Mouse (Mus musculus): ENCODE results near the gene H1f0. TPM values are rescaled to one million over a fixed set of nuclear protein-coding genes. Genes with fewer than 3 reads are reported as not detected.

Gene H1f0
- 10 to 100 TPM; 62.5 to 70.0 TPM for total RNA-seq (2021)
- long read RNA-seq, experiment 1, transcript H1f0-201 (1 exons, 2,055 nt) = major isoform, 48 of 49 reads
- long read RNA-seq, experiment 1, partial matches to known transcripts = 0 of 49 reads
- long read RNA-seq, experiment 1, other reads (novel, unspliced or antisense) = 1 of 49 reads
- long read RNA-seq, experiment 2, transcript H1f0-201 (1 exons, 2,055 nt) = major isoform, 24 of 24 reads
- long read RNA-seq, experiment 2, partial matches to known transcripts = 0 of 24 reads
- long read RNA-seq, experiment 2, other reads (novel, unspliced or antisense) = 0 of 24 reads

DNA sequence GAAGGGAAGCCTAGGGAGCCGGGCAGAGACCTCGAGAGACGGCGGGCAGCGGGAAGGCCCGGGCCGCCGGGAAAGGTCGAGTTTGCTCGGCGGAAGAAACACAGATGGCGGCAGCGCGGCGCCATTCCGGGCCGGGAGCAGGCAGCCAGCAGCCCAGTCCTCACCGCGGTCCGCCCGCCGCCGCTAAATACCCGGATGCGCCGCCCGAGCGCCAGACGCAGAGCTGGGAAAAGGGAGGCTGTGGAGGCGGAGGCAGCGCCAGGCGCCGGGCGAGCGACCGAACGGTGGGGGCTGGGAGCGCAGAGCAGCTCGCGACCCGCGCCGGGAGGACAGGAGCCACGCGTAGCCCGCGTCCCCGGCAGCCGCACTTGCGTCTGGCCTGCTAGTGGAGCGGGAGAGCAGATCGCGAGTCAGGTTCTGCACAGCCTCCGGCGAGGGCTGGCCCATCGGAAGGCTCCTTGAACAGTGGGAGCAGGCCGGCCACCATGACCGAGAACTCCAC, at the start of gene H1f0:
H1f0 (plus strand) TSS at position 214 of the 502 bp plus-strand sequence.
- peak; percentile 94 to 96 for DNase-seq

DNA sequence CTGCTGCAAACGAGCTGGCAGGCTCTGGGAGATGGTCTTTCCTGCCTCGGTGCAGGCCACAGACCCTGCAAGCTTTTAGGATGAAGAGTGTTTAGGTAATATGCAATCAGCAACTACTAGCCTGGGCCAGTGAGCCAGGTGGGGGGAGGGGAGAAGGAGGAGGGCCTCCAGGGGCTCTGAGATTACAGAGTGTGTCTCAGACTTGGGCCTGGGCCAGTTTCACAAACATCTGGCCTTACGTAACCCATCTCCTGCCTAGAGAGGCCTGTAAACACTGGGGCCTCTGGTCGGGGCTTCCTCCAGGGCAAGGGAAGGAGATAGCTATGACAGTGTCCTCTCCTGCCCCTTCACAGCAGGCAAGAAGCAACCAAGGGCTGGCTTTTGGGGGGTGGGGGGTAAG, 49.4 kb upstream of the H1f0 start:
- DNase-seq = peak; percentile 88 to 92

DNA sequence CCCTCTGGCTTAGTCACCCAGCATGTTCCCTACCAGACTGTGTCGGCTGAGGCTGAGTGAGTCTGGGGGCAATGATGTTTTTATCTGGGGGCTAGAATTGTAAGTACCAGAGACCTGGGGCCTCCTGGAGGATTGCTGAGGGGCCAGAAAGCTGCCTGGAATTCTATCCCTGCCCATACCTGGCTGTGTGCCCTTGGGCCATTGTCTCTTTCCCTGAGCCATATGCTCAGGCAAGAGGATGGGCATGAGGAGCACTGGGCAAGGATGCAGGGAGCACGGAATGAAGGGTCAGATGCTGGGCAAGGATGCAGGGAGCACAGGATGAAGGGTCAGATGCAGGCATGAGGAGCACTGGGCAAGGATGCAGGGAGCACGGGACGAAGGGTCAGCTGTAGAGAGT, 48.2 kb upstream of the H1f0 start:
- no peak for DNase-seq

DNA sequence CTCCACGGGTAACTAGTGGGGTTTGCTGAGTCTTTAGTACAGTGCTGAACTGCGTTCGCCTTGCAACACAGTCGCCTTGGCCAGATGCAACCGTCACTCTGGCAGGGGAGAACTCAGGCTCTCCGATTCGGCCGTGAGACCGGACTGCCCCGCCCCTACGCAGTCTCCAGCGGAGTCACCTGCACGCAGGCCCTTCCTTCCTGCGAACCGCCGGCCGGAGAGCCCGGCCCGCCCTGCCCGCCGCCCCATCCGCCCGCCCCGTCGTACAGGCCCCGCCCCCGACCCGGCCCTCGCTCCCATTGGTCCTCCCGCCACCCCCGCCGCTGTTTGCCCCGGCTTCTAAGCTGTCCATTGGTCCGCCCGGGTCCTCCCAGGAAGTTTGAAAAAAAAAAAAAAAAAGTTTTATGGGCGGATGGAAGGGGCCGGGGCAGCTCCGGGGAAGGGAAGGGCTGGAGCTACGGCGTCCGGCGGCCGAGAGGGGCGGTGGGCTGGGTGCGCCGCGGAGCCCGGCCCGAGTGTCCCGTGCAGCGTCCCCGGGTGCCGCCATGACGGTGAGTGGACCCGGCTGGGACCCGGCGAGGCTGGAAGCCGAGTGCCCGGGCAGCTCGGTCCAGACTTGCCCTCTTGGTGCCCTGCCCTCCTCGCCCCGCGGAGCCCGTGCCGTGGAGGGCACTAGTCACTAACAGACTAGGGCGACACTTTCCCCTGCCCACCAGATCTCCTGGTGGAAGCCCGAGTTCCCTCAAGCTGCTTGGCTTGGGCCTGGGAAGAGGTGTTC, 45.4 kb upstream of the H1f0 start:
- peak; percentile 89 to 94 for DNase-seq

DNA sequence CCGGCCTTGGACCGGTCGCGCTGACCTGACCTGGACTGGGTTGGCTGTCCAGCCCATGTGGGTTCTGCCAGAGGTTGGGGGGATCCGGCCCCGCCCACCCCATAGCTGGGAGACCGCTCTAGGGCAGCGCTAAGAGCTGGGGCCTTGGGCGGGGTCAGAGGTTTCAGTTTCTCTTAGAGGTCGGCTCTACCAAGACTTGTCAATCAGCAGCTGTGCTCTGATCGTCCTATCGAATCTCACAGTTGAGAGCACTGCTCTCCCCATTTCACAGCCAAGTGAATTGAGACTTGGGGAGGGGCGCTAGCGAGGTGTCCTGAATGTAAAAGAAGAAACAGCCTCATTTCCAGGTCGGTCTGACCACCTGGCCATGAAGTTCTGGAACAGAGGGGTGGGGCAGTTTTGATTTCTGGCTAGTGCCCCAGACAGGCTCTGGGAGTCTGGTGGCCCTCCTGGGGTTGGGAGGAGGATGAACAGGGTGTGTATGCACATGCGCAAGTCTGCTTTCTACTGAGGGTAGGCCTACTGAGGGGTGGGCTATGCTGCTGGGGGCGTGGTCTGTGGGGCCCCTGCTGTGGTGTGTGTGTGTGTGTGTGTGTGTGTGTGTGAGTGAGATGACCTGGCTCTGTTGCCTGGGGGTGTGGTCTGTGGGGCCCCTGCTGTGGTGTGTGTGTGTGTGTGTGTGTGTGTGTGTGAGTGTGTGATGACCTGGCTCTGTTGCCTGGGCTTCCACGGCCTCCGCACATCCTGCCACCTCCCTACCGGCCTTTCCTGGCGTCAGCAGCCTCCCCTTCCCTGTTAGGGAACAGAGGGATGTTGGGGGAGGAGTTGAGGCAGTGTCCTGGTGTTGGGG, 44.6 kb upstream of the H1f0 start:
- DNase-seq = peak; percentile 68 to 83

DNA sequence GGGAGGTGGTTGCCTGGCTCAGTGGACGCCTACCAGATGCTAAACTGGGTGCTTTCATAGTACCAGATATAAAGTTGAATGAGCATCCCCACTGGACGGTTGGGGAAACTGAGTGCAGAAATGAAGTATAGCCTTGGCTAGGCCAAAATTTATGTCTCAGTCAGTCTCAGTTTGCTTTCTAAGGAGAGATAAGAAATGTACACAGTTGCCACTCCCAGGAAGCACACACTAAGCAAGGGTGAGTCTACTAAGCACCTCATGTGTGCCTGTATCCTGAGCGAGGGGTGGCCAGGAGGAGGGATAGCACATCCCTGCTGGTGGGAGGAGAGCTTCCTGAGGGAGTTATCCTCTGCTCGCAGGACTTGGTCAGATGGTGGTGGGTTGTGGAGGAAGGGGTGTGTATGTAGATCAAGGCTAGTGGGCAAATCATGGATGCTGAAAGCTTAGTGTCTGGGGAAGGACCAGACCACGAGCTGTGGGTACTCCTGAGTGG, 43.9 kb upstream of the H1f0 start:
- peak; percentile 18 to 22 for DNase-seq

DNA sequence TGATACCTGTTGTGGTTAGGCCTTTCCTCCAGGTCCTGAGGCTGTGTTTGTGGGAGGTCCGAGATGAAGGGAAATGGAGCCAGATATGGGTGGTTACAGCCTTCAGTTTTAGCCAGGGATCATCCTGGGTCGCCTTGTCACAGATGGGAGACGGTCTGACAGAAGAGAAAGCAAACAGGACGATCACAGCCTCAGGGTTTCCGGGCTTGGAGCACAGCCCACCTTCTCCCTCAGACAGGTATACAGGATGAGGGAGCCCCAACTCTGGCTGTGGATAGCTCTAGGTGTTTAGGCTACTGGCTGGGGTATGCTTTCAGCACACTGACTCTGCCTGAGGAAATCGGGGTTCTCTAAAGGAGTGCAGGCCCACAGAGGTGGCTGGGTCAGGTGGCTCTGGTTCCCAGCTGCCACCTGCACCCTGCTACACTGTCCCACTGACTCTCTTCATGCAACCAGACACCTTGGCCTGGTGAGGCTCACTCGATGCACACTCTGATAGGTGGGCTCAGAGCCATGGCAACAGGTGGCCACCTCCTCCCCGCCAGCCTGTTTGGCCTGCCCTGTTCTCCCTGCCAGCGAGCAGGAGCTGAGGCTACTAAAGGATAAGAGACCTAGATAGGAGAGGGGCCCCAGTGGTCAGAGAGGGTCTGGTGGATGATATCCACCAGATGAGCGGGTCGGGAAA, 41.6 kb upstream of the H1f0 start:
- DNase-seq = no peak

DNA sequence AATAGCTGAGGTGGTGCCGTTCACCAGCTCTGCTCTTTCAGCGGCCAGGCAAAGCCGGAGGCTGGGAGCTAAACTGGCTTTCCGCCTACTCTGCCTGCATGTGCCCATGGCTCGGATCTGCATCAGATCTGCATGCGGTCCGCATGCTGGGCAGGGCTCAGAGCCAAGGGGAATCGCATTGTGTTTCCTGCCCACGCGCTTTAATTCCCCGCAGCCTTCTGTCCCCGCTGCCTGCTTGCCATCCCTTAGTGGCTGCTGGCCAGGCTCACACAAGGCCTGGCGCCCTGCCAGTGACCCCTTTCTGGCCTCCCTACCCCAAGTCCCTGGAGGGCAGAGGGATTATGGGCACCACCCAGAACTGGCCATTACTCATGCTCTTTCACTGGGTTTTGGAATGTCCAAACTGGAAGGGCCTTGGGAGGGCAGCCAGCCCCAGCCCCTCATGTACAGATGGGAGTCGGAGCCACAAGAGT, 39.7 kb upstream of the H1f0 start:
- DNase-seq = peak; percentile 58 to 69

DNA sequence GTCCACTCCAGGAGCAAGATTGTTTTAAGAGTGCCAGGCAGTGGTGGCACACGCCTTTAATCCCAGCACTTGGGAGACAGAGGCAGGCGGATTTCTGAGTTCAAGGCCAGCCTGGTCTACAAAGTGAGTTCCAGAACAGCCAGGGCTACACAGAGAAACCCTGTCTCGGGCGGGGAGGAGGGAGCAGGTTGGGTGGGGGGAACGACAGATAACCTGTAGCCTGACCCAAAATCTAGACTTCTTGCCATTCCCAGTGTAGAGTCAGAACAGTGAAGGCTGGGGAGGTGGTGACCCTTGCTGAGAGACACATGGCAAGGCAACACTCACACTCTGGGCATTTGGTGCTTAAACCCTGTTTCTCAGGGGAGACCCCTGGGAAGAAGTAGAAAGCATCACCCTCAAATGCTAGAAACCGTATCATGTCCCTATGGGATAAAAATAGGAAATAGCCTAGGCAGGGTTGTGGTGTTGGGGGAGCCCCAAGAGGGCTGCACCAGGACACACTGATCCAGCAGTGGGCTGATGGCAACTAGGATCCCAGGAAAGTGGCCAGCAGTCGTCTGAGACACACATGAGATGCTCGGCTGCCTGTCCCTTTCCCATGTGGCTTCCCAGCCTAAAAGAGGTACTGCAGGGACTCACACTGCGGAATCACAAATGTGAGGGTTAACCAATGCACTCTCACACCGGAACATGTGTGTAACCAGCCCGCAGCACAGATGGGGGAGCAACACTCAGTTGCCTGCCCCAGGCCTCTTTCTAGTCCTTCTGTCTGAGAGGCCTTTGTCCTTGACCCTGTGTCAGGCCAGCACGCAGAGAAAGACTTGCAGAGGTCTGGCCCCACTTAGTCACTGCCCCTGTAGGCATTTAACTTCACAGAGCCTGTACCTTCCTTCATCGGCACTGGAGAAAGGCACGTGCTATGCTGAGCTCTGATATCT, 38.8 kb upstream of the H1f0 start:
- DNase-seq = no peak

DNA sequence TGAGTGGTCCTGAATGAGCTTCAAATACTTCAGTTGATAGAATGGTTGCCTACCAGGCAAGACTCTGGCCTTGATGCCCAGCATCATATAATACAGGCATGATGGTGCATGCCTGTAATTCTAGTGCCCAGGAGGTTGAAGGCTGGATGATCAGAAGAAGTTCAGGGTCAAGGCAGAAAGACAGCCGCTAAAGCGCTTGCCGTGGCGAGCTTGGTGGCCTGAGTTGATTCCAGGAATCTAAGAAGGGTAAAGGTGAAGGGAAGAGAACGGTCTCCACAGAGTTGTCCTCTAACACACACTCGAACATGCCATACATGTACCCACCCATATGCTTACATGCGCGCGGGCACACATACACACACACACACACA, 38.2 kb upstream of the H1f0 start:
- no peak for DNase-seq

DNA sequence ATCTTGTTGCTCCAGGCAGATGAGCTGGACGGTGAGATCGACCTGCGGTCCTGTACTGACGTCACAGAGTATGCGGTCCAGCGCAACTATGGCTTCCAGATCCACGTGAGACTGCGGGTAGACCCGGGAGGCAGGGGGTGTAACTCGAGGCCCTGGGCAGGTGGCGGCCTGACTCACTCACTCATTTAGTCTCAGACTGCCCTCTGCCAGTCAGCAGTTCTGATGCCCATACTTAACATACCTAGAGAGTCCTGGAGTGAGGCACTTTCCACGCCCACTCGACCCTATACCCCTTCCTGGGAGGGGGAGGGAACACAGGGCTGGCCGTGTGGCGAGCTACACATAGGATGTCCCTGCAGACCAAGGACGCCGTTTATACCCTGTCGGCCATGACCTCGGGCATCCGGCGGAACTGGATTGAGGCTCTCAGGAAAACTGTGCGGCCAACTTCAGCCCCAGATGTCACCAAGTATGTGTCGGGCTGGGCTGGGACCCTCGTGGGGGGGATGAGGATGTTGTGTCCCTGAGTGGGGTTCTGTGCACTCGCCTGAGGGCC, 37.2 kb upstream of the H1f0 start:
- no peak for DNase-seq

DNA sequence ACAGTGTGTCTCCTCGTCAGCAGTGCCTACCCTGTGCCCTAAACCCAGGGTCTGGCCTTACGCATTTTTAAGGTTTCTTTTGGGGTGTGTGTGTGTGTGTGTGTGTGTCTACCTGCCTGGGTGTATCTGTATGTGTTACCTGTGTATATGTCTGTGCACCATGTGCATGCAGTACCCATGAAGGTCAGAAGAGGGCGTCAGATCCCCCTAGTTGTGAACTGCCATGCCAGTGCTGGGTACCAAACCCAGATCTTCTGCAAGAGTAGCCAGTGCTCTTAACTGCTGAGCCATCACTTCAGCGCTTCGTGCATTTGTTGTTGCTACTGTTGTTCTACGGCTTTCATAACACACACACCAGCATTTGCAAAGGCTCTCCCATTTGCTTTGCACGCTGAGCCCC, 36.0 kb upstream of the H1f0 start:
- no peak for DNase-seq

DNA sequence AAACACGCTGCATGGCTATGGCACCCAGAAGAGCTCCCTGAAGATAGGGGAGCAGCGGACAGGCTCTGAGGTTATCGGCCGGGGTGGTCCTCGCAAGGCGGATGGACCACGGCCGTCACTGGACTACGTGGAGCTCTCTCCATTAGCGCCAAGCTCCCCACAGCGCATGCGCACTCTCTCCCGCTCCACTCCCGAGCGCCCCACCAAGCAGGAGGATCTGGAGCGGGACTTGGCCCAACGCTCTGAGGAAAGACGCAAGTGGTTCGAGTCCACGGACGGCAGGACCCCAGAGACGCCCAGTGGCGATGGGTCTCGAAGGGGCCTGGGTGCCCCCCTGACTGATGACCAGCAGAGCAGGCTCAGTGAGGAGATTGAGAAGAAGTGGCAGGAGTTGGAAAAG, 35.3 kb upstream of the H1f0 start:
- no peak for DNase-seq

DNA sequence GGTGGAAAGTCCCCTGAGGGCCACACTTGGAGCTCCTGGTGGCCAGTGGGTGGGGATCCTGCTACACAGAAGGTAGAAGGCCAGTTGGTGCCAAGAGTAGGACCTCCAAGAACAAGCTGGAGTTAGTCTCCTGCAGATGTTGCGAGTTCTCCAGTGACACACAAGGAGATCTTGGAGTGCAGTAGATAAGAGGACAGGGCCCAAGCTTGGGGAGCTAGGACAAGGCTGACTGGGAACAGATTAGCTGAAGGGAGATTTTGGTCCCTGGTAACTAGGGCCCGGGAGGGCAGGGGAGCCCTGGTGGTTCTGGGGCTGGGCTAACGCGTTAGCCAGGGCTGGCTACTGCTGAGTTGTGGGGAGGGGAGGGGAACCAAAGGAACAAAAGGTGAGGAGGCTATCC, 32.3 kb upstream of the H1f0 start:
- DNase-seq = no peak

DNA sequence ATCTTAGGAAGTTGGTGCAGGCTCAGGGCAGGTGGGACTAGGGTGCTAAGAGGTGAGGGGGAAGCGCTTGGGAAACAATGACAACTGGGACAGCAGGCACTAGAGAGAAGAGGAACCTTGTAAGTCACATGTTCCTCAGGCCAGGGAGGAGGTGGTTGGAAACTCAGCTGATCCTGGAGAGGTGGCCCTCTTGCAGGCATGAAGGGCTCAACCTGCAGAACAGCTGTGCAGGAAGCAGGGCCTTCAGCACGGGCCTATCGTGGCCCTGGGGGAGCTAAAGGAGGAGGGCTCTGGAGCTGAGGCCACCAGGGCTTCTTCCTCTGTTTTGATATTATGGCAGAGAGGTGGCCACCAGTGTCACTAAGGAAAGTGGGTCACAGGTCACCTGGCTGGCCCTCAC, 31.6 kb upstream of the H1f0 start:
- DNase-seq = no peak

DNA sequence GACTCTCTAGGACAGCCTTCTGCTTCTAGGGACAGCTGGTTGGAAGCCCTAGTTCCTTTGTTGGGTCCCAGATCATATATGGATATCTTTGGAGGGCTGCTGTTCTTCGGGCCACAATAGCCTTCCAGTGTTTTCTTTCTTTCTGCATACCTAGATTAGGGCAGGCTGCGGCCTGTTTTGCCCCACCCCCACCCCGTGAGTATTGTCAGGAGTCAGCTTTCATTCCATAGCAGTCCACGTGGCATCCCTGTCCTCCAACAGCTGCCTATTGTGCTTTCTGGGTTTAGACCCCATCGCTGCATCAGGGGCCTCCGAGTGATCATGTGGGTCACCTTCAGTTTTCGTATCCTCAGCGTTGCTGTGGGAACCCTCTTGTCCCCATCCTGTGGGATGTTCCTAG, 29.9 kb upstream of the H1f0 start:
- no peak for DNase-seq

DNA sequence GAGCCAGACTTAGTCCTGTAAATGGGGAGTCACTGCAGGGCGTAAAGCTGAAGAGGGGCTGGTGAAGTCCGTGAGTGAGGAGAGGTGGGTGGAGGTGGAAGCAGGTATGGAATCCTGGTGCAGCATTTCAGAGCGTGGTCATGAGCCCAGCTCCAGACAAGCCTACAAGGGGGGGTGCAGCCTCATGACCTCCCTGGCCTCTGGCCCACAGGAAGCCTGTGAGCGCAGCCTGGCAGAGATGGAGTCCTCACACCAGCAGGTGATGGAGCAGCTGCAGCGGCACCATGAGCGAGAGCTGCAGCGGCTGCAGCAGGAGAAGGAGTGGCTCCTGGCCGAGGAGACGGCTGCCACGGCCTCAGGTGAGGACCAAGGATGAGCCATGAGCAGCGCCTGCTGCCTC, 28.7 kb upstream of the H1f0 start:
- DNase-seq = no peak

DNA sequence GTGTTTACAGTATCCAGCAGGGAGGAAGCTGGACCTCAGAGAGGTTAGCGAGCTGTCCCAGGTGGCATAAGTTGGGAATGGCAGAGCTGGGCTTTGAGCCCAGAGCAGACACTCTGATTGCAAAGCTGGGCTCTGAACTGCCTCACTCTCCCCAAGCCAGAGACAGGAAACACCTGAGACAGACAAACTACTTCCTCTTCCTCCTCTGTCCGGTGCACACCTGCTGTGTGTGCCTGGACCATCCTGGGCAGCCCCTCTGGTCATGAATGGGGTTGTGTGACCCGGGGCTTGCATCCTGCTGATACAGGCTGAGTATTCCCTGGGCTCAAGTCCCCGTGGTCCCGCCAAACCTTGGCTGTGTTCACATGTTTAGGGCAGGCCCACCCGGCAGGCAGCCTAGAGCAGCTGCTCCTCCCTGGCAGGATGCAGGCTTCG, 27.9 kb upstream of the H1f0 start:
- DNase-seq = peak in 1 of 2 experiments; percentile 19

DNA sequence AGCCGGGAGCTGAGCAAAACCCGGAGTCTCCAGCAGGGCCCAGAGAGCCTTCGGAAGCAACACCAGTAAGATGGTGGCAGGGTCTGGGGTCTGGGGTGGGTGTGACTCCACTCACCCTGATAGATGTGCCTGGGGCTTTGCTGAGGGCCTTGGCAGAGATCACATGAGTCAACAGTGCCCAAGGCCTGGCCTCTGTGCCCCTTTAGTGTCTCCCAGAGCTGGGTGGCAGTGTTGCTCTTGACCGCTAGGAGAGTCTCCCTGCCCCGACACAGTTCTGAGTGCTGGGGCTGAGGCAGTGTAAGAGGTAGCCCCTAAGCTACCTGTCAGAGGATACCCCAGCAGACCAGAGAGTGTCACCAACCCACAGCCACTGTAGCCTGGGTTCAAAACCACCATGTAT, 26.7 kb upstream of the H1f0 start:
- DNase-seq = no peak

DNA sequence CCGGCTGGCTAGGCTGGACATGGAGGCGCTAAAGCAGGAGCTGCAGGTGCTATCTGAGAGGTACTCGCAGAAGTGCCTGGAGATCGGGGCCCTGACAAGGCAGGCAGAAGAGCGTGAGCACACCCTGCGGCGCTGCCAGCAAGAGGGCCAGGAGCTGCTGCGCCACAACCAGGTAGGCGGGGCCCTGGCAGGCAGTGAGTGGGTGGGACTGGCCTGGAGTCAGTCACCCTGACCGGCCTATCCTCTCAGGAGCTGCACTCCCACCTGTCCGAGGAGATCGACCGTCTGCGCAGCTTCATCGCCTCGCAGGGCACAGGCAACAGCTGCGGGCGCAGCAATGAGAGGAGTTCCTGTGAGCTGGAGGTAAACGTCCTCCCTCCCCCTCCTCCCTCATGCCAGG, 26.2 kb upstream of the H1f0 start:
- DNase-seq = no peak

Measured in heart, adult 18-20 months (tissue).